Mouse (Mus musculus) layer of hippocampus, adult 2 months (tissue): Measurements from ENCODE around the gene Atp8a1. TPM values are rescaled to one million over a fixed set of nuclear protein-coding genes. Genes with fewer than 3 reads are reported as not detected.
A peak's percentile ranks its signal among the peaks of the same experiment; 100 is the strongest.

Experiments used
- DNase-seq, 2 experiments: peaks; one replicate each; pipeline ENCODE4 v3.0.0; 2022; ENCODE audit warnings: low spot score in 2 of 2
- H3K27ac ChIP-seq: fragments of 200-600 bp; 2 replicates; pipeline ENCODE4 v1.8.1; 2022
- H3K4me3 ChIP-seq: fragments of 200-600 bp; 2 replicates; pipeline ENCODE4 v1.8.1; 2022; ENCODE audit warnings: mild to moderate bottlenecking
- CTCF ChIP-seq: fragments of 200-600 bp; conservative IDR thresholded peaks from 2 replicates; pipeline ENCODE4 v1.8.1; 2022; ENCODE audit warnings: antibody characterized with exemption, mild to moderate bottlenecking, moderate library complexity
- total RNA-seq, 2 experiments: library from RNA; stranded (reverse); gene quantifications; 2 replicates each; pipeline ENCODE4 v1.2.3; 2021

The Atp8a1 gene
- total RNA-seq, 2 experiments from 2014 or later, result 175 to 184 TPM

DNA sequence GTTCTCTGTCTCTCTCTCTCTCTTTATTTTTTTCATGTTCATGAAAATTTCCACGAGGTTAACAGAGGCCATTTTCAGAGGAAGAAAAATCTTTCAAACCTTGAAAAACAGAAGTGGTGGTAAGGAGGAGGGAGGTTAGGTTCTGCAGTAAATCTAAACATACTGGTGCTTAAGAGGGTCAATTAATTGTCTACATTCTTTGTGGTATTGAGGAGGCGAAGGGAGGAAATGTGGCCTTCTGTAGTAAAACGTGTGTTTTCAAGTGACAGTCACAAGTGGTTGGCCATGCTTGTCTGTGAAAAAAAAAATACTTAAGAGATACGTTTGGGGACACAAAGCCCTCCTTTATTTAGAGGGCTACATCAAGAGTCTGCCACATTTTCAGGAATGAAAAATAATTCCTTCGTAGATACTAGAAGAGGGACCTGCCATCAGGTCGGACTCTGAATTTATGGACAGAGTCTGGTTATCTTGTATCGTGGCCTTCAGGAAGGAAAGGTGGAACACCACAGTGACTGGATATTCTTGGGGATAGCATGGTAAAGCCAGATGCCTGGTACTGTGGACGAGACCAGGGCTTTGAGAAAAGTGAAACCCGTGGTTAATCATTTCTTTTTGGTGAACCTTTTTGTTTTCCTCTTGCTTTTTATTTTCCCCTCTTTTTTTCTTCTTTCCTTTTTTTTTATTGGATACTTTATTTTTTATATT lies 113.5 kb downstream of the Atp8a1 start:
- TF ChIP-seq CTCF, result no peak
- no peak for DNase-seq
- Histone ChIP-seq H3K27ac (no peak overlapping the region), H3K4me3 (no peak overlapping the region)

DNA sequence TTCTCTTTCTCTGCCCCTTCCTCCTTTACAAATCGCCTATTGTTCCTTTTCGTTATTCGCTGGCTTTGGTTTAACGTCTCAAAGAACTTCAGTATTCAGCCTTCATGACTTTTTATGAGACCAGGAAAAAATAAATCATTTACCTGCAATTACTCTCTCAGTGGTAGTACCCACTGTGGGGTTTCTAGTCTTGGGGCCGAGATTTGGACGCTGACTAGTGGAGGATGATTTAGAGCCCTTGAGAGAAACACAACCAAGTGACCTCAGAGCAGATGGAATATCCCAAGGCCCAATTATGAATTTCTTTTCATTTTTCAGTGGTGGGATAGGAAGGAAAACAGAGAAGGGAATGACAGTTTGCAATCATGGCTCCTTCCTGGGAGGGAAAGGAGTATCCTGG lies 114.1 kb downstream of the Atp8a1 start:
- TF ChIP-seq CTCF, result no peak
- no peak overlapping the region for H3K4me3 ChIP-seq
- H3K27ac ChIP-seq, result no peak overlapping the region
- no peak for DNase-seq

DNA sequence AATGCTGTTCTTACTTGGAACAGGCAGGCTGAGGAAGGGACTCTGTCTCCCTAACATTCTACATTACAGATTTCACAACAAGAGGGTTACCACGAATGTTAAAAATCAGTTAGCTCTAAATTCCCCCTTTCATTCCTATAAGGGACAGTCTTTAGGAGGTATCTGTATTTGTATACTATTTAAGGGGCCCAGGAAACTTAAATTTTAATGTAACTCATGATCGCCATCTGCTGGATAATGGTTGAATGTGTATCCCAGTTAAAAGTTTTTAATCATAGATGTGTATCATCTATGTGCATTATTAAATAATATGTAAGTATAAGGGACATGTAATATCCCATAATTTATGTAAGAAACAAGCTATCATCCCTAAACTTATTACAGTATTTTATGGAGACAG lies 119.5 kb downstream of the Atp8a1 start:
- no peak overlapping the region for H3K27ac ChIP-seq
- TF ChIP-seq CTCF, result peak; percentile 84
- H3K4me3 ChIP-seq, result no peak overlapping the region
- no peak for DNase-seq

DNA sequence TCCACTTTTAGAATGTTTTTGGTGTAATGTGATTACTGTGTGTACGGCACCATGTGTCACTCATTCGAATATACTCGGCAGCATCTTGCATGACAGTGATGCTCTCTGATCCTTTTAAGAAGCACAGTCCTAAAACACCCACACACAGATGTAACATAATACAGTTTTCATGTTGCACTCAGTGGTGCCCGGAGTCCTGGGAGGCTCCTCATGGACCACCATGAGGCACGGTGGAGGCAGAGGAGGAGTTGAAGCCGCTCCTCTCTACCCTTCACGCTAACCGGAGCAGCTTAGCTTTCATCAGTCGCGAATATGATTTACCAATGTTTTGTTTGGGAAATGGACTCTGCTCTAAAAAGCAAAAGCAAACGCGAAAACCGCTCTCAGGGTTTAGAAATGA lies 120.4 kb downstream of the Atp8a1 start:
- no peak for DNase-seq
- TF ChIP-seq CTCF, result no peak
- H3K27ac ChIP-seq, result peak overlapping the region; percentile 23; the same call in 1 of the 2 replicates
- no peak overlapping the region for H3K4me3 ChIP-seq

DNA sequence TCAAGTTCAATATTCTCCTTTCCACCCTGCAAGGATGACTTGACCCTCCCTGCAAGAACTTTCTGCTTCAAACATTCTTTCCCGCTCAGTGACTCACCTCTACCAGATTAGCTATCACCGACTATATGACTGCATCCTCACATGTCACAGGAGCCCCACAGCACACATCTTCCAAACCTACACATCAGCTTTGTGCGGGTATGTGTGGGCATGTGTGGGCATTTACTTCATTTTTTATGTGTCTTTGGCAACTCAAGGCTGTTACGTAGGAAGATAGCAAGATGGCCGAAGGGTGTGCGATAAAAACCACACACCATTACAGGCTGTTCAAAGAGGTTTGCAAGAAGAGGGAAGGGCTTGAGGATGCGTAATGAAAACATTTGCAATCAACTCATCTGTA lies 145.6 kb downstream of the Atp8a1 start:
- Histone ChIP-seq H3K27ac (no peak overlapping the region), H3K4me3 (no peak overlapping the region)
- DNase-seq, result no peak
- no peak for TF ChIP-seq CTCF

DNA sequence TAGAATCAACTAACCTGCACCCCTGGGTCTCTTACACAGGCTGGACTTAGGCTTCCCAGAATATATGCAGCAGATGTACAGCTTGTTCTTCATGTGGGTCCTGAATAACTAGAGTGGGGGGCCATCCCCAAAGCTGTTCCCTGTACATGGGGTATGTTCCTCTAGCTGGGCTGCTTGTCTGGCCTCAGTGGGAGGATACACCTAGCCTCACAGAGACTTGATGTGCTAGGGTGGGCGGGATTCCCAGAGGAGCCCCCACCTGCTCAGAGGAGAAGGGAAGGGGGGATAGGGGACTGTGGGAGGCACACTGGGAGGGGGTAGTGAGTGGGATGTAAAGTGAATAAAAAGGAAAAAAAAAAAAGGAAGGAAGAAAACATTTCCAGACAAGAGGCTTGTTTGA lies 147.8 kb downstream of the Atp8a1 start:
- no peak overlapping the region for H3K4me3 ChIP-seq
- TF ChIP-seq CTCF, result no peak
- DNase-seq, result no peak
- no peak overlapping the region for H3K27ac ChIP-seq

DNA sequence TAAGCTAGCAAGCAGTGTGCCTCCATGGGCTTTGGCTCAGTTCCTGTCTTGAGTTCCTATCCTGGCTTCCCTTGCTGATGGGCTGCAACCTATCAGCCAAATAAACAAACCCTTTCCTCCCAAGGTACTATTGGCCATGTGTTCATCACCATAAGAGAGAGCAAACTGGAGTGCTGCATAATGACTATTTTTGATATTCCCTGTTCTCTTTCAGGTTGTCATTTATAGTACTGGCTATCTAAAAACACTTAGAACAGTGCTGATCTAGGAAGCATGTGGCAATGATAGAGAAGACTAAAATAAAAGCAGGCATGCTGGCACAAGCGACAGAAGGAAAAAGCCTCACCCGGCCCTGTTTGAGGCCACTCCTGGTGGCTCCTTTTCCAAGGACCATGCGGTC lies 149.1 kb downstream of the Atp8a1 start:
- no peak for DNase-seq
- H3K27ac ChIP-seq, result no peak overlapping the region

DNA sequence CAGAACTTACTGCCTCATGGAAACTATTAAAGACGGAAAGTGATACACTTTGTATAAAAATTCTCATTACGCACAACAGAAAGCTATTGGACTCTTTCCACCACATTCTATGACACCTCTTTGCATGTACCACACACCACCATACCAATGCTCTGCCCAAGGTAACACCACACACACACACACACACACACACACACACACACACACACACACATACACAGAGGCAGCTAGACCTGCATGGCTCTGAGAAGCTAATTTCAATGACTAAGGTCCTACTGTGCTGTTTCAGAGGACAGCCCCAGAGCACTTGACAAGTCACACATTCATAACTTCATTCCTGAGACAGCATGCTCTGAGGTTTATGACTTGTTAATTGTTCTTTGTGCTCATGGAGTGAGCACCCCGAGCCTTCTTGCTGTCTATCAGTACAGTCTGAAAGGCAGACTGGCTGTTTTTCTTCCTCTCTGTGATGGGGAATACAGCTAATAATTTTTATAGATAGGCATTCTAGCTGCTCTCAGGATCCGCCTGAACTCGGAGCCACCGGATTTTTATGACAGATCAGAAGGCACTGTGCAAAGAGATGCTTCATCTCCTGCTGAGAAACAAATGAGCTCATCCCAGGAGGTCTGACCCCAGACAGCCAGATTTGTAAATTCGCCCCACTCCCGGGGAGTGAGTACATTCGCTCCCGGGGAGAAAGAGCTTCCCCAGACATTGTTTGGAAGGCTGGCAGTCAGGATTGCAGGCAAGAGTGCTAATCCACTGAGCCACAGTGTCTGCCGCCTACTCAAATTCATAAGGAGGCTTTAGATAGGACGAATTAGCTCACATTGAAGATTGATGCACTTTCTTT lies 150.3 kb downstream of the Atp8a1 start:
- TF ChIP-seq CTCF, result no peak
- H3K4me3 ChIP-seq, result no peak overlapping the region
- H3K27ac ChIP-seq, result no peak overlapping the region
- DNase-seq, result no peak

More for the DNA sequence above, 149.1 kb downstream of the Atp8a1 start:
- TF ChIP-seq CTCF, result no peak
- no peak overlapping the region for H3K4me3 ChIP-seq

DNA sequence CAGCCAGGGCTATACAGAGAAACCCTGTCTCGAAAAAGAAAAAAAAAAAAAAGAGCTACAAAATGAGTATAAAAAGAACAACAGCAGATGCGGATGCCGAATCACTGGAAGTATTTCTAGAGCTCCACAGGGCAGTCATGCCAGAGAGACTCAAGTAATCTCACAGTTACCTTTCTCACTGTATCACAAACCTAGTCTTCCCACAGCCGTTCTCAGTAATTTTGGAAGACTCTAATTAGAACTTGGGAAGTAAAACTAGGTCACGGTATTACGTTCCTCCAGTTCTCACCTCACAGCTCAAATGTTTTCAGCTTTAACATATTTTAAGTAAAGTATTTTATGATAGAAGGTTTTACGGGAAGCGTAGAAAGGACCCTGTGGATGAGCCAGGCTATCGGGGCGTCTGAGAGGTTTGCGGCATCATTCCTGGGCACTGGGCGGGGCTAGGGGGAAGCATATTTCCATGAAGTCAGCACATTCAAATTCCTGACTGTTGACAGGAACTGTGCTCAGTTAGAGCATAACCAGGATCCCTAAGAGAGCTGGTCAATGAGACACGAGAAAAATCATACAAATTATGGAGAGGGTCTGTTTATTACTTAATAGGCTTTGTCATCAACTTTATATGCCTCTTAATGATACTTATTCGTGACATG lies 152.1 kb downstream of the Atp8a1 start:
- no peak for DNase-seq
- Histone ChIP-seq H3K27ac (no peak overlapping the region), H3K4me3 (no peak overlapping the region)
- no peak for TF ChIP-seq CTCF

DNA sequence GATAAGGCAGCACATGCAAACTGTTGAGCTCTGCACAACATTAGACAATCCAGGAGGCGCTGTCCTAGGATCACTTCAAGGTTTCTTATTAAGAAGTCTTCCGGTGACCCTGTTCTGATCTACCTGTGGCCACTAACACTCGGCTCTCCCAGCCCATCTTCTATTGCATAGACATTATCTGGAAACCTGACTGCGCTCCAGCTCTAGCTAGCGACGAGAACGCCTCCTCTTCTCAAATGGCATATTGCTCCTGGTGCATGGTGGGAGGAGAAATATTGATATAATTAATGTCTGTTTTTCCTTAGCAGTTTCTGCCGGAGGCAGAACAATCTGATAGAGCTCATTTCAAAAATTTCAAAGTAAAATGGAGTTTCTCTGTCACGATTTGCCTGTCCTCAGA lies 156.9 kb downstream of the Atp8a1 start:
- H3K27ac ChIP-seq, result no peak overlapping the region
- TF ChIP-seq CTCF, result no peak
- no peak overlapping the region for H3K4me3 ChIP-seq
- peak in 1 of 2 experiments; percentile 27 for DNase-seq

DNA sequence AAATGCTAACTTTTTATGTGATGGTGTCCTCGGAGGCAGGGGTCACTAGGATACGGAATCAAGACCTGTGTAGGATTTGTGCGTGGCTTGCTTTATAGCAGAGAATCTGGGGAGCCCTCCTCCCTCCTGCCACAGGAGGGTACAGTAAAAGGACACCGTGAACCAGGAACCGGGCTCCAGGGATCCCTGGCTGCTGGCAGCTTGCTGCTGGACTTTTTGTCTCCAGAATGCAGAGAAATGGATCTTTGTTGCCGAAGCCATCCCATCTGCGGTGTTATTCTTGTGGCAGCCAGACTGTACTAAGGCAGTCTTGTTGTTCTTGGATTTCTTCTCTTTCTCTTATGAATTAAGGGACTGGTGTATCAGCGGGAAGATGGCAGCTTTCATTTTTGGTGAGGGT lies 159.2 kb downstream of the Atp8a1 start:
- no peak for TF ChIP-seq CTCF
- H3K4me3 ChIP-seq, result no peak overlapping the region
- no peak overlapping the region for H3K27ac ChIP-seq
- no peak for DNase-seq

DNA sequence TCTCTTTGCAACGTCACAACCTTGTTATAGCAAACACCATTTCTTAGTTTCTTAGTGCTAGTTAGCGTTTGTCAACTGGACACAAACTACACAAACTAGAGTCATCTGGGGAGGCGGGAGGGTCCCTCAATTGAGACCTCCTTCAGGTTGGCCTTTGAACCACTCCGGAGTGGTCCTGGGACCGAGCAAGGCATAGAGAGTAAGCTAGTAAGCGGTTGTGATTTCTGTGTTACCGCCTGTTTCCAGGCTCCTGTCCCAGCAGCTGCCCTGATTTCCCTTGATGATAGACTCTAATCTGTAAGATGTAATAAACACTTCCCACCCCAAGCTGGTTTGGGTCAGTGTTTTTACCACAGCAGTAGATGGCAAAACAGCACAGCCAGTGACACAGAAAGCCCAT lies 161.3 kb downstream of the Atp8a1 start:
- TF ChIP-seq CTCF, result no peak
- no peak for DNase-seq
- H3K27ac ChIP-seq, result no peak overlapping the region
- H3K4me3 ChIP-seq, result no peak overlapping the region

DNA sequence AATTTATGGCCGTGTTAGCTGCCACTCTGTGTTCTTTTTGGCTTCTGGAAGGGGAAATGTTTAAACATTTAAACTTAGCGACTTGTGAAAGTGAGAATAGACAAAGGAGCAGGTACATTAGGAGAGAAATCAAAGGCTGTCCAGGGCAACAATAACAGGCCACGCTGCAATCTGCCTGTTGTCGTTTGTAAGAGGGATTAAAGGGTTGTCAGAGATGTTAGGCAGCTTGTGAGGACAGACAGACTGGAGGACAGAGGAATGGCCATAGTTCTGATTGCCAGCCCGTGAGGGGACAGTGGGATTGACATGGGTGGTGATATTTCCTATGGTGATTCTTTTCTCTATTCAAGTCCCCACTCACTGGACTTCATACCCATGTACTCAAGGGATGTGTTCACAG lies 161.8 kb downstream of the Atp8a1 start:
- no peak for DNase-seq
- no peak overlapping the region for H3K4me3 ChIP-seq
- no peak overlapping the region for H3K27ac ChIP-seq
- no peak for TF ChIP-seq CTCF
